Mouse (Mus musculus): ENCODE measurements around the gene Plcb2. TPM values are rescaled to one million over a fixed set of nuclear protein-coding genes. Genes with fewer than 3 reads are reported as not detected.
A peak's percentile ranks its signal among the peaks of the same experiment; 100 is the strongest.

The Plcb2 gene
- polyA plus RNA-seq, 1 experiment = 84.6 TPM

- TF ChIP-seq POLR2A (IDR thresholded peaks at IDR 0.05; ENCODE audit: borderline replicate concordance, control insufficient read depth, low read depth, low read length) = no peak
- no peak for TF ChIP-seq CTCF (IDR thresholded peaks at IDR 0.05; ENCODE audit: control insufficient read depth, insufficient read depth, low read length)
- H3K4me3 ChIP-seq (replicated peaks; ENCODE audit: control insufficient read depth, low read depth, low read length) = no peak overlapping the region
- 84% methylated on average over 5 of the region's 5 CpGs for WGBS
- H3K27ac ChIP-seq (ENCODE audit: control insufficient read depth, insufficient read depth, low read depth, low read length, poor library complexity) = no peak overlapping the region
- peaks cover 4% of the 10 kb centered on the region; the same call in 1 of the 2 replicates for H3K4me1 ChIP-seq (ENCODE audit: control insufficient read depth, insufficient read depth, low read length)
Measured at GRCm38 (mm10) chr2:118731981-118732380, 3.7 kb upstream of the Plcb2 start.

- 7% methylated on average over 3 of the region's 3 CpGs for WGBS
- H3K4me1 ChIP-seq (ENCODE audit: control insufficient read depth, insufficient read depth, low read length) = peaks cover 6% of the 10 kb centered on the region; the same call in 1 of the 2 replicates
- no peak overlapping the region for H3K4me3 ChIP-seq (replicated peaks; ENCODE audit: control insufficient read depth, low read depth, low read length)
- no peak overlapping the region for H3K27ac ChIP-seq (ENCODE audit: control insufficient read depth, insufficient read depth, low read depth, low read length, poor library complexity)
- TF ChIP-seq CTCF (IDR thresholded peaks at IDR 0.05; ENCODE audit: control insufficient read depth, insufficient read depth, low read length) (peak; percentile 77), POLR2A (IDR thresholded peaks at IDR 0.05; ENCODE audit: borderline replicate concordance, control insufficient read depth, low read depth, low read length) (no peak)
Measured at GRCm38 (mm10) chr2:118730622-118730915, 2.3 kb upstream of the Plcb2 start.

- WGBS = 14% methylated on average over 8 of the region's 8 CpGs
- no peak for TF ChIP-seq POLR2A (IDR thresholded peaks at IDR 0.05; ENCODE audit: borderline replicate concordance, control insufficient read depth, low read depth, low read length)
- Histone ChIP-seq H3K4me3 (replicated peaks; ENCODE audit: control insufficient read depth, low read depth, low read length) (no peak overlapping the region), H3K4me1 (ENCODE audit: control insufficient read depth, insufficient read depth, low read length) (peaks cover 6% of the 10 kb centered on the region; the same call in 1 of the 2 replicates), H3K27ac (ENCODE audit: control insufficient read depth, insufficient read depth, low read depth, low read length, poor library complexity) (no peak overlapping the region; the same call in 1 of the 2 replicates)
Measured at GRCm38 (mm10) chr2:118729816-118730621, 1.8 kb upstream of the Plcb2 start.

GRCm38 (mm10) chr2:118729194-118729593, 956 bp upstream of the Plcb2 start:
- no peak for TF ChIP-seq POLR2A (IDR thresholded peaks at IDR 0.05; ENCODE audit: borderline replicate concordance, control insufficient read depth, low read depth, low read length)
- TF ChIP-seq CTCF (IDR thresholded peaks at IDR 0.05; ENCODE audit: control insufficient read depth, insufficient read depth, low read length) = no peak
- H3K27ac ChIP-seq (ENCODE audit: control insufficient read depth, insufficient read depth, low read depth, low read length, poor library complexity) = peak overlapping the region; percentile 92
- 2% methylated on average over 4 of the region's 4 CpGs for WGBS
- H3K4me1 ChIP-seq (ENCODE audit: control insufficient read depth, insufficient read depth, low read length) = peaks cover 6% of the 10 kb centered on the region; the same call in 1 of the 2 replicates
- H3K4me3 ChIP-seq (replicated peaks; ENCODE audit: control insufficient read depth, low read depth, low read length) = peak overlapping the region; percentile 19

GRCm38 (mm10) chr2:118727911-118728310, 327 bp downstream of the Plcb2 start:
- TF ChIP-seq CTCF (IDR thresholded peaks at IDR 0.05; ENCODE audit: control insufficient read depth, insufficient read depth, low read length) = no peak
- TF ChIP-seq POLR2A (IDR thresholded peaks at IDR 0.05; ENCODE audit: borderline replicate concordance, control insufficient read depth, low read depth, low read length) = no peak
- H3K4me3 ChIP-seq (replicated peaks; ENCODE audit: control insufficient read depth, low read depth, low read length) = peak overlapping the region; percentile 93
- peak overlapping the region; percentile 92 for H3K27ac ChIP-seq (ENCODE audit: control insufficient read depth, insufficient read depth, low read depth, low read length, poor library complexity)
- H3K4me1 ChIP-seq (ENCODE audit: control insufficient read depth, insufficient read depth, low read length) = peaks cover 6% of the 10 kb centered on the region; the same call in 1 of the 2 replicates
- WGBS = 2% methylated on average over 9 of the region's 9 CpGs

GRCm38 (mm10) chr2:118726873-118727272, 1.4 kb downstream of the Plcb2 start:
- no peak for TF ChIP-seq CTCF (IDR thresholded peaks at IDR 0.05; ENCODE audit: control insufficient read depth, insufficient read depth, low read length)
- no peak for TF ChIP-seq POLR2A (IDR thresholded peaks at IDR 0.05; ENCODE audit: borderline replicate concordance, control insufficient read depth, low read depth, low read length)
- Histone ChIP-seq H3K4me3 (replicated peaks; ENCODE audit: control insufficient read depth, low read depth, low read length) (peak overlapping the region; percentile 93), H3K4me1 (ENCODE audit: control insufficient read depth, insufficient read depth, low read length) (peaks cover 6% of the 10 kb centered on the region; the same call in 1 of the 2 replicates), H3K27ac (ENCODE audit: control insufficient read depth, insufficient read depth, low read depth, low read length, poor library complexity) (no peak overlapping the region; the same call in 1 of the 2 replicates)
- 23% methylated on average over 2 of the region's 2 CpGs for WGBS

- TF ChIP-seq CTCF (IDR thresholded peaks at IDR 0.05; ENCODE audit: control insufficient read depth, insufficient read depth, low read length) (no peak), POLR2A (IDR thresholded peaks at IDR 0.05; ENCODE audit: borderline replicate concordance, control insufficient read depth, low read depth, low read length) (no peak)
- peaks cover 5% of the 10 kb centered on the region; the same call in 1 of the 2 replicates for H3K4me1 ChIP-seq (ENCODE audit: control insufficient read depth, insufficient read depth, low read length)
- no peak overlapping the region for H3K27ac ChIP-seq (ENCODE audit: control insufficient read depth, insufficient read depth, low read depth, low read length, poor library complexity)
- H3K4me3 ChIP-seq (replicated peaks; ENCODE audit: control insufficient read depth, low read depth, low read length) = no peak overlapping the region
- WGBS = 78% methylated on average over 4 of the region's 4 CpGs
Measured at GRCm38 (mm10) chr2:118725511-118725910, 2.7 kb downstream of the Plcb2 start.

- WGBS = 47% methylated on average over 15 of the region's 15 CpGs
- no peak overlapping the region for H3K4me3 ChIP-seq (replicated peaks; ENCODE audit: control insufficient read depth, low read depth, low read length)
- peaks cover 2% of the 10 kb centered on the region; the same call in 1 of the 2 replicates for H3K4me1 ChIP-seq (ENCODE audit: control insufficient read depth, insufficient read depth, low read length)
- TF ChIP-seq CTCF (IDR thresholded peaks at IDR 0.05; ENCODE audit: control insufficient read depth, insufficient read depth, low read length) = no peak
- no peak for TF ChIP-seq POLR2A (IDR thresholded peaks at IDR 0.05; ENCODE audit: borderline replicate concordance, control insufficient read depth, low read depth, low read length)
- H3K27ac ChIP-seq (ENCODE audit: control insufficient read depth, insufficient read depth, low read depth, low read length, poor library complexity) = no peak overlapping the region
Measured at GRCm38 (mm10) chr2:118723693-118724486, 4.3 kb downstream of the Plcb2 start.

Measured in bone marrow, adult 2 months (tissue).